Mouse (Mus musculus) liver, adult 2 months (tissue): ENCODE measurements at regions not wholly inside any gene's neighbourhood (a gene's known extent, or its start where the extent isn't known, plus 50 kb on each side); places are given as distances from the start of the nearest gene placed in this dataset.

ENCODE experiments used
- DNase-seq: peaks from one replicate; pipeline ENCODE4 v3.0.0-alpha.2; 2011; ENCODE audit warnings: low read depth, low spot score; ENCODE audit errors: extremely low read depth
- H3K27ac ChIP-seq: fragments of 200-500 bp; replicated peaks from 2 replicates; pipeline ENCODE4 v1.5.1; 2012; ENCODE audit warnings: low read depth, mild to moderate bottlenecking, control low read depth, inconsistent platforms, low read length; ENCODE audit not compliant: insufficient read depth
- H3K27me3 ChIP-seq: fragments of 200-500 bp; 2 replicates; pipeline ENCODE4 v1.6.1; 2012; ENCODE audit warnings: mild to moderate bottlenecking, moderate library complexity, low read length, inconsistent platforms; ENCODE audit not compliant: control insufficient read depth, insufficient read depth
- H3K36me3 ChIP-seq: fragments of 200-500 bp; 2 replicates; pipeline ENCODE4 v1.6.1; 2012; ENCODE audit warnings: low read length, inconsistent platforms; ENCODE audit not compliant: control insufficient read depth, insufficient read depth
- H3K4me1 ChIP-seq: fragments of 200-500 bp; 2 replicates; pipeline ENCODE4 v1.6.1; 2011; ENCODE audit warnings: low read length; ENCODE audit not compliant: control insufficient read depth, insufficient read depth
- H3K4me3 ChIP-seq: fragments of 200-500 bp; 2 replicates; pipeline ENCODE4 v1.5.1; 2011; ENCODE audit warnings: low read depth, mild to moderate bottlenecking, control low read depth, low read length, moderate library complexity; ENCODE audit not compliant: insufficient read depth
- H3K79me2 ChIP-seq: fragments of 200-500 bp; 2 replicates; pipeline ENCODE4 v1.6.1; 2012; ENCODE audit warnings: inconsistent platforms, mild to moderate bottlenecking, low read length, moderate library complexity; ENCODE audit not compliant: control insufficient read depth, insufficient read depth
- H3K9ac ChIP-seq: fragments of 200-500 bp; 2 replicates; pipeline ENCODE4 v1.6.1; 2012; ENCODE audit warnings: low read depth, mild to moderate bottlenecking, control low read depth, inconsistent platforms, low read length
- CTCF ChIP-seq: fragments of 200-500 bp; IDR thresholded peaks from 2 replicates; pipeline ENCODE4 v1.5.1; 2011; ENCODE audit warnings: low read depth, low read length, control low read depth
- POLR2A ChIP-seq: fragments of 200-500 bp; IDR thresholded peaks from 2 replicates; pipeline ENCODE4 v1.6.1; 2011; ENCODE audit warnings: low read length, control low read depth; ENCODE audit not compliant: insufficient read depth; ENCODE audit errors: extremely low read depth
- WGBS: fragments of 180-500 bp; shearing (Covaris S2); methylation state at CpG from one replicate; pipeline ENCODE4 v1.1.7; 2018; 5-methylcytosine and 5-hydroxymethylcytosine counted together

DNA sequence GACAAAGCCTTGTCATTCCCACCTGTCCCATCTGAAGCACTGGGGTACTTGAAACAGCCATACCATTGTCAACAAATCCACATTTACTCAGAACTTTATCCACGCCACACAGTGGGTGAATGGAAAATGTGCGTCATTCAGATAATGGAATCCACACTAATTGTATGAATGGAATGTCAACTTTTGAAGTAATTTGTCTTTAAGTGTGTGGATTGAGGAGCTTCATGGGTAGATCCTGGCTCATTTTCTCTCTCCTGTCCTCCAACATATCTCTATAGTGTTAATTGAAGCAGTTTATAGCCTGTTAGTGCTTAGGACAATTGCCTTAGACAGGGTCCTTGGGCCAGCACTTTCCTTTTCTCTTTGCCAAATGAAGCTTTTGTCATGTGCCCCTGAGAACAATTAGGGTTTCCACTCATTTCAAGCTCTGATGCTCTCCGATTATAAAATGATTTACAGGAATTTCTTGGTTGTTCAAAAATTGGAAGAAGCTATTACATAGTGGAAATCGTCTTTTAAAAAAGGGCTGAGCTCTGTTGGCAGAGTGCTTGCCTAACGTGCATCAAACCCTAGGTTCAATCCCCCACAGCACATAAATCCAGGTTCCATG, 140.4 kb downstream of the Snx18 start:
- no peak overlapping the region for H3K9ac ChIP-seq
- WGBS: 89% methylated on average over 5 of the region's 5 CpGs
- no peaks in the 10 kb centered on the region for H3K79me2 ChIP-seq
- DNase-seq: no peak
- H3K4me3 ChIP-seq: no peak overlapping the region
- TF ChIP-seq POLR2A (no peak), CTCF (no peak)
- no peaks in the 10 kb centered on the region for H3K36me3 ChIP-seq
- no peaks in the 10 kb centered on the region for H3K27me3 ChIP-seq
- H3K27ac ChIP-seq: no peak overlapping the region
- no peaks in the 10 kb centered on the region for H3K4me1 ChIP-seq

- Histone ChIP-seq H3K27me3 (no peaks in the 10 kb centered on the region), H3K36me3 (no peaks in the 10 kb centered on the region), H3K9ac (no peak overlapping the region), H3K4me1 (no peaks in the 10 kb centered on the region), H3K79me2 (no peaks in the 10 kb centered on the region), H3K4me3 (no peak overlapping the region), H3K27ac (no peak overlapping the region)
- TF ChIP-seq POLR2A: no peak
- TF ChIP-seq CTCF: no peak
- no peak for DNase-seq
- 81% methylated on average over 7 of the region's 7 CpGs for whole genome bisulfite sequencing
Measured at GRCm38 (mm10) chr13:113470822-113471557, 147.4 kb downstream of the Snx18 start.

DNA sequence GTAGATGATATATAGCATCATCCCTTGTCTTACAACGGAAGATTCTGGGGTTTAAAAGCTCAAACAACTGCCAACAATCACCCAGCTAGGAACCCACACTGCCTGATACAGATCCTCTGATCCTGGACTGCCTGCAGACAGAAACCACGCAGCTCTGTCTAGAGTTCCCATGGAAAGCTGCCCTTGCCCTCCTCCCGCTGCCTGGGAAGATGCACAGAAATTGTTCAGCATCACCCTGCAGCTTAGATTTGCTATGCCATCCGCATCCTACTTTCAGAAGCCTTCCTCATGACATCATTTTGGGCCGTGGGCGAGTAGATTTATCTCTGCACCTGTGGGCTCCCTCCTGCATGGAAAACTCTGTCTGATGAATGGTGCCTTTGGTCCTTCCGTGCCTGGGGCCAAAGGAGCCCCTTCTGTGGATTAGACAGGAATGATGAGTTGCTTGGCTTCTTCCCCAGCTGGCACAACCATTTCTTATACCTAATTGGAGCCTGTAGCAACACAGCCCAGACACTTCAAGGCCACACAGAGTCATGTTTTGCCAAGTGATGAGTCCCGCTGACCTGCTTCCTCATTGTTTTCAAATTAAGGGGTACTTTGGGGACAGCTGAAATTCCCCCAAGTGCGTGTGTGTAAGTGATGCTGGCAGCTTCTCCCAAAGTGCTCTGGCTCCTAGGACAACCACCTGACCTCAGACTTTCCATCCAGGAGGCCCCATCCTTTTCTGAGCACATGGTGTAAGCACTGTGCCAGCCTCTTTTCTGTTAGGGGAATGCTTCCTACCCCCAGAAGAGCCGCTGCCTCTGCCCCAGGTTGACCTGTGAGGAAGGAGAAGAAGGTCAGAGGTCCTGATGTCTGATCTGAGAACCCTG, 153.9 kb downstream of the Snx18 start:
- Histone ChIP-seq H3K4me1 (no peaks in the 10 kb centered on the region), H3K27me3 (no peaks in the 10 kb centered on the region), H3K79me2 (no peaks in the 10 kb centered on the region), H3K9ac (no peak overlapping the region), H3K4me3 (no peak overlapping the region), H3K27ac (no peak overlapping the region), H3K36me3 (no peaks in the 10 kb centered on the region)
- 90% methylated on average over 10 of the region's 10 CpGs for WGBS
- TF ChIP-seq POLR2A (no peak), CTCF (no peak)
- DNase-seq: no peak

- H3K27ac ChIP-seq: no peak overlapping the region
- WGBS: 91% methylated on average over 4 of the region's 4 CpGs
- TF ChIP-seq CTCF (no peak), POLR2A (no peak)
- no peaks in the 10 kb centered on the region for H3K27me3 ChIP-seq
- H3K4me3 ChIP-seq: no peak overlapping the region
- DNase-seq: no peak
- no peaks in the 10 kb centered on the region for H3K79me2 ChIP-seq
- H3K36me3 ChIP-seq: no peaks in the 10 kb centered on the region
- H3K9ac ChIP-seq: no peak overlapping the region
- H3K4me1 ChIP-seq: no peaks in the 10 kb centered on the region
Measured at GRCm38 (mm10) chr13:113463420-113463819, 154.9 kb downstream of the Snx18 start.

- Histone ChIP-seq H3K27ac (no peak overlapping the region), H3K4me3 (no peak overlapping the region), H3K27me3 (no peaks in the 10 kb centered on the region), H3K79me2 (no peaks in the 10 kb centered on the region), H3K36me3 (no peaks in the 10 kb centered on the region), H3K4me1 (no peaks in the 10 kb centered on the region), H3K9ac (no peak overlapping the region)
- no peak for TF ChIP-seq CTCF
- TF ChIP-seq POLR2A: no peak
- no peak for DNase-seq
- WGBS: 80% methylated on average over 11 of the region's 11 CpGs
Measured at GRCm38 (mm10) chr13:113454490-113455295, 161.7 kb downstream of the BC067074 start.
